In genomic region chr9:40568070-40568469, GRCm38 (mm10) we compare ENCODE assay signal across 10 mouse cellular contexts. TPM values are rescaled to one million over a fixed set of nuclear protein-coding genes. Genes with fewer than 3 reads are reported as not detected.
A peak's percentile ranks its signal among the peaks of the same experiment; 100 is the strongest.
DNase-seq lines count a peak whose midpoint lies in the region; ATAC-seq lines count a peak whose summit lies in the region.
"Had no signal": no experiment of that assay in that cellular context is flagged by ENCODE, and none has a peak within 500 bp of the region (broad histone marks: within the 10 kb centered on the region; RNA-seq: fewer than 3 reads in every experiment).

No protein-coding gene starts in this region.

- H3K4me2 ChIP-seq in heart, embryonic 12.5 days: no peak overlapping the region

- H3K9ac ChIP-seq in heart, embryonic 12.5 days: no peak overlapping the region

- no peaks in the 10 kb centered on the region for H3K27me3 ChIP-seq in heart, embryonic 12.5 days (replicated peaks)

- H3K36me3 ChIP-seq in heart, embryonic 12.5 days: no peaks in the 10 kb centered on the region

- WGBS in heart, embryonic 12.5 days: 37% methylated on average over 8 of the region's 8 CpGs

- H3K9me3 ChIP-seq in heart, embryonic 12.5 days (replicated peaks): no peaks in the 10 kb centered on the region

- ATAC-seq in heart, embryonic 12.5 days (ENCODE audit: insufficient number of reproducible peaks, low FRiP score): no peak

- DNase-seq in heart, adult 18-20 months: peak; percentile 81 to 90
- peak; percentile 89 for DNase-seq in heart, adult 8-10 months (ENCODE audit: low spot score)
- peak; percentile 40 to 56 for DNase-seq in left cerebral cortex, adult 9 months (ENCODE audit: low spot score in 2 of 2)
- peak; percentile 46 for DNase-seq in right cerebral cortex, postnatal 25 days
- DNase-seq in yolk sac, embryonic 10.5 days (ENCODE audit: low spot score): no peak
- no peak for DNase-seq in kidney, adult 8-10 months
- no peak for DNase-seq in liver
- DNase-seq: kidney, postnatal 14 days had no signal

- no peak overlapping the region for H3K27ac ChIP-seq in heart, embryonic 12.5 days (ENCODE audit: poor library complexity, severe bottlenecking)

- peaks cover 21% of the 10 kb centered on the region for H3K4me1 ChIP-seq in heart, embryonic 12.5 days (replicated peaks)

- no peak overlapping the region for H3K4me3 ChIP-seq in heart, embryonic 12.5 days
- H3K4me3 ChIP-seq: erythroblast, embryonic 14.5 days had no signal

RNA-seq across cellular contexts. Expression of gene Gramd1b, which starts 36.9 kb away (rescaled TPM):
- total RNA-seq in heart, adult 18-20 months (2021): 10 to 100 TPM; 14.7 to 16.7 TPM
- polyA plus RNA-seq in heart, embryonic 12.5 days (2016; fragmentation: Nextera tagmentation; extraction: Ambion mirVana): 7.9 and 10.5 TPM in 2 replicates
- total RNA-seq in heart, adult 8-10 months (2022): 10 to 100 TPM; 12.8 to 28.0 (median 19.8) TPM

Comparison
In these comparisons a context has a peak if more than half of its experiments do, and no peak if none do; other contexts are left out.
1. DNase-seq: peak in heart, adult 18-20 months (2 of 2), heart, adult 8-10 months (single experiment), left cerebral cortex, adult 9 months (2 of 2) and right cerebral cortex, postnatal 25 days (single experiment); none in yolk sac, embryonic 10.5 days (single experiment), kidney, adult 8-10 months (0 of 2) and liver (single experiment).